Mouse (Mus musculus) monocyte, adult 2 months (primary cell): ENCODE data around the gene Card19.

ENCODE experiments used
- DNase-seq, 2 experiments: peaks; one replicate each; pipeline ENCODE4 v3.0.0; 2022; ENCODE audit warnings: low spot score in 2 of 2, low read depth in 1 of 2

The Card19 gene

DNA sequence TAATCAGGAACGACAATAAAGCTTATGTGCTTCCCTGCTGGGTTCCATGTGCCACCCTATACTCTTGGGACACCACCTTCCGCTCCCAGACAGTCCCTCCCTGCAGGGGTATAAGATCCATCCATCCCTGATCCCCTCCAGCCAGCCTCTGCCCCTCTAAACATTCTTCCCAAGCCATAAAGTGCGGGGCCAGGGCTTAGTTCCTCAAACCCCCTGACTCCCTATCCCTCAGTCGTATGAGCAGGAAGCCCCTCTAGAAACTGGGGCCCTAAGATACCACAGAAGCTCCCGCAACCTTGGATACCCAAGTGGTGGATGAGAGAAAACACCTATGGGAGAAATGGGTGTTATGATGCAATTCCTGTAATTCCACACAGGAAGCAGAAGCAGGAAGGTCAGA, 19.6 kb downstream of the Card19 start:
- DNase-seq, result no peak

DNA sequence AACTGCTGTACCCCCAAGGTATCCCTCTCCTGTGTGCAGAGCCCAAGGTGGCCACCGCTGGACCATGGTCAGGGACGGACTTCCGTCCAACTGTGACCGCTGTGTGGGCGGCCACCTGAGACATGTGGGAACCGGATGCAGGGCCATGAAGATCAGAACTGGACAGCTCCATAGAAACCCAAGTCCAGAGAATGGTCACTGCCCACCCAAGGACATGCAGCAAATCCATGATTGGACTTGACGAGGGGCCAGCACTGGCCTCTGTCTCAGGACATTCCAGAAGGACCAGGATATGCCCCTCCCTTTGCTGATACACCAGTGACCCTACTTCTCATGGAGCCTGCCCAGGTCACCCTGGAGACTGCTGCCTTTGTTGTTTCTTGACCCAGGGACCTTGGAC, 20.2 kb downstream of the Card19 start:
- no peak for DNase-seq

DNA sequence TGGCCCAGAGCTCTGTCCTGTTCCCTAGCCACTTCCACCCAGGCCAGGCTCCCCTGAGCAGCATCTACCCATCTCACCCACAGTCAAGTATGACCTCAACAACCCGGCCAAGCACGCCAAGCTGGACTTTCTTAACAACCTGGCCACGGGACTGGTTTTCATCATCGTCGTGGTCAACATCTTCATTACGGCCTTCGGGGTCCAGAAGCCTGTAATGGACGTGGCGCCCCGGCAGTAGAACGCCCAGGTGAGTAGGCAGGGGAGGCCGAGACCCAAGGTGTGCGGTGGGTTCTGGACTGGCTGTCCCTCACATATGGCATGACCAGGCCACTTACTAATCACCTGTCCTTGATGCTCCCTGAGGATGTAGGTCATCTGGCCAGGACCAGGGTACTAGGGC, 21.0 kb downstream of the Card19 start:
- DNase-seq, result no peak

DNA sequence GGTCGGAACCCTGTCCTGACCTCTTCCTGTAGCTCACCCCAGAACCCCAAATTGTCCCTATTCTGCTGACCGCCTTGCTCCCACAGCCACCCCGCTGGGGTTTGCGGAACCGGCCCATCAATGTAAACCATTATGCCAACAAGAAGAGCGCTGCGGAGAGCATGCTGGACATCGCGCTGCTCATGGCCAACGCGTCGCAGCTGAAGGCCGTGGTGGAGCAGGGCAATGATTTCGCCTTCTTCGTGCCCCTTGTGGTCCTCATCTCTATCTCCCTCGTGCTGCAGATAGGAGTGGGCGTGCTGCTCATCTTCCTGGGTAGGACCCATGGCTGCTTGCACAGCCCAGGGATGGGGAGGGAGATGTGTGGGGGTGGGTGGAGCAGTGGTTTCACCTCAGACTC, 22.2 kb downstream of the Card19 start:
- no peak for DNase-seq

DNA sequence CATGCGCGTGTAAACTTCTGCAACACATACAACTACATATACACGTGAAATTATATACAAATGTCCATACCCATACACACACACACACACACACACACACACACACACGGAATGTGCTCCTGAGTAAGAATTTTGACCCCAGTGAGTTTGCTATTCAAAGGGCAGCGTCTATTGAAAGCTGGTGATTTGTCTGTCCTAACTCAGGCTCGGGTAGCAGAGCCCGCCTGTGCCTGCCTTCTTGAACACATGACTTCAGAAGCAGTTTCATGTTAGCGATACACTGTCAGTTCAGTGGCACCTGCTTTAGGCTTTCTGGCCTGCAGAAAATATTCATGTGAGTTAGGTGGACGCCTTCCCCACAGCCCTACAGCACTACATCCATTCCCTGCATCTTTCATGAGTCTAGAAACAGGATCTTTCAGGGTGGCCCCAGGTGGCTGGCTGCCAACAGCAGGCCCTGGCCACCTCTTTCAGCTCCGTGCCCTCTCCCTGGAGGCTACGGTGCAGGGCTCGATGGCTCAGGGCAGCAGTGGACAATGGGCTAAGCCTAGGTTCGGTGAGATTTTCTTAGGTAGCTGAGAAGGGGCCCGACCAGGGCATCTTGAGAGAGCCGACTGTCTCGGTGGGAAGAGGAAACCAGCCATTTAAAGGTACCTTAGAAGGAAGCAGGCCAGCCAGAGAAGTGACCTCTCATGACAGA, 23.5 kb downstream of the Card19 start:
- DNase-seq, result no peak

DNA sequence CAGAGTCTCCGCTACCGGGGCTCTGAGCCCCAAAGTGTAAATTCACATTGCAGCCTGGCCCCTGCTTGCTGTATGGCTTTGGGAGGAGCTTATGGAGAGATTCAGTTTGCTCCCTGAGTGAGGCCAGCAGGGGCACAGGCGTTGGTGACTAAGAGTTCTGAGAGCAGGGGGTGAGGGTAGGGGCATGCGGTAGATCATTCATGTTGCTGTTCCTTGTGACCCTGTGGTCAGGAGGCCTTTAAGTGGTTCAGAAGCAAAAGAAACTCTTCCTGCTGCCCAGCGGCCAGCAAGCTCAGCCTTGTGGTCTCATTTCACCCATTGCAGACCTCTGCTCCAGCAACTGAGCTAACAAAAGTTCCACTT, 24.2 kb downstream of the Card19 start:
- no peak for DNase-seq

DNA sequence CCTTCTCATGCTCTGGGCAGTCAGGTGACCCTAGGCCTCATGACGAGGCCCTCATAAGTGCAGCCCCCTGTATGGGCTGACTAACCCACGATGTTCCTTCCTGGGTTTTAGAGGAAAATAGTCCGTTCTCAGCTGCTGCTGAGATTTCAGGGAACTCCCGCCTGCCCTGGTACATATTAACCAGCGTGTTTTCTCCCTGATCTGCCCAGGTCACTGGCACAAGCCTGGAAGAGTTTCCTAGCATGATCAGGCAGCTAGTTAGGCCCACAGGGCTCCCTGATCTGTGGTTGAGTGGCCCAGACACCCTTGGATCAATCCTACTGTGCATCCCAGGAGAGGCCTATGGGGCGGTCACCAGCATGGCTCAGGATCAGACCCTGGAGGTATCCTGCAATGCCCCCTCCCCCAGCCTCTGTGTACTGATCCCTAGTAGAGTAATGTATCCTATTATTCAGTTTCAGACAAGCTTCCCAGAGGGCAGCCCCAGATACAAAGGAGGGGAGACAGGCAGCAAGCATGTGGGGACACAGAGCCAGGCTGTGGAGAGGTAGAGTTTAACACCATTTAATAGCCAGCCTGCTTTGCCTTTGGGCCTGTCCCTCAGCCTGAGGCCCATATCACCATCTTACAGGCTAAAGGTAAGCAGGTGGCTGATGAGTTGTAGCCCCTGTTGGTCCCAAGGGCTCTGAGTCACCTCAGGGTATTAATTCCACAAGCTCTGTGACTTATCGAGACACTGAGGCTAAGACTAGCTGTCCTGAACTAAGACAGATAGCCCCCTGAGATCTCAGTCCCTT, 24.8 kb downstream of the Card19 start:
- no peak for DNase-seq

DNA sequence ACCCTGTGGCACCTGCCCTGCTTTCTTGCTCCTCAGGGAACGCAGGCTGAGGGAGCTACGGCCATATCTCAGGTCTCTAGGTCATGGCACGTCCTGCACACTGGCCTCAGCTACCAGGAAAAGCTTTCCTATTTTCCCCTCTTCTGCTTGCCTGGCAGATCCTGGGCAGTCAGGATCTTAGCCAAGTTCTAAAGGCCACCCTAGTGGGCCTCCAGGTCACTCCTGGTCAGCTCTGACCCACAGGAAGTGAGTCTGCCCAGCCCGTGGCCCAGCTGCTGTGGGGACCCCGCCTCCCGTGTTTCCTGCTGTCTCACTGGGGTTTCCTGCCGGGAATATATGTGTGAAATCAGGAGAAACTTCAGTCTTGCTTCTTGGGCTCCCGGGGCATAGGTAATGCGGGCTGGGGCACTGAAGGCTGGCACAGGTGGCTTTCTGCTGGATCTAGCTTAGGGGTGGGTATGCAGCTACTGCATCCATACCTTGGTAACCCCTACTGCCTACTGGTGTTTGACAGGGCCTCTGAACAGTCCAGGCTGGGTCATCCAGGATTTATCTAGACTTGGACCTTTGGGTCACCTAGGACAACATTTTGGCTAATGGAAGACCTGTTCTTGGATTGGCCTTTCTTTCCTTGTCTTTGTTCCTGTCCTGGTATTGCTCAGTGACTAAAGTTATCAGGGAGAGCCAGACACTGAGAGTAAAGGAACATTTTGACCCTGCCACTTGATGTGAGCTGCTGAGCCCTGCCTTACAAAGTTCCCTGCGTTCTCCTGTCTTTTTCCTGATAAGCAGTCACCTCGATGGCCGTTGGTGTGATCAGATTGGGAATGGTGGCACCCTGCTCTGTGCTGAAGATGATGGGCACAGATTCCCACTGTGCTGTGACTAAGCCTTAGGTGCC, 25.6 kb downstream of the Card19 start:
- no peak for DNase-seq

DNA sequence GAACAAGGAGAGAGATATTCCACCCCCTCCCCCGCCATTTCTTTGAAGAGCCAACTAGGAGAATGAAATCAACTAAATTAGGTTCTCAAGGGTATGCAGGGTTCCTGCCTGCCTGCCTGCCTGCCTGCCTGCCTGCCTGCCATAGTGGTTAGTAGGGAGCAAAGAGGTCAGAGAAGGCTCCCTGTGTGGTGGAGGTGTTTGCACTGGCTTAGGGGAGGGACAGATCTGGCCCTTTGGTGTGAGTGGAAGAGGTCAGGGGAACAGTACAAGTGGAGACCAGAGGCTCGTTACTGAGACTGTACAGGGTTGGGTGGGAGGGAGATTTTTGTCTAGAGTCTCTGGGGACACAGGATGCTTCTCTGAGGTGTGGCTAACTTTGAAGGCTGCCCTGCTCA, 26.9 kb downstream of the Card19 start:
- no peak for DNase-seq

DNA sequence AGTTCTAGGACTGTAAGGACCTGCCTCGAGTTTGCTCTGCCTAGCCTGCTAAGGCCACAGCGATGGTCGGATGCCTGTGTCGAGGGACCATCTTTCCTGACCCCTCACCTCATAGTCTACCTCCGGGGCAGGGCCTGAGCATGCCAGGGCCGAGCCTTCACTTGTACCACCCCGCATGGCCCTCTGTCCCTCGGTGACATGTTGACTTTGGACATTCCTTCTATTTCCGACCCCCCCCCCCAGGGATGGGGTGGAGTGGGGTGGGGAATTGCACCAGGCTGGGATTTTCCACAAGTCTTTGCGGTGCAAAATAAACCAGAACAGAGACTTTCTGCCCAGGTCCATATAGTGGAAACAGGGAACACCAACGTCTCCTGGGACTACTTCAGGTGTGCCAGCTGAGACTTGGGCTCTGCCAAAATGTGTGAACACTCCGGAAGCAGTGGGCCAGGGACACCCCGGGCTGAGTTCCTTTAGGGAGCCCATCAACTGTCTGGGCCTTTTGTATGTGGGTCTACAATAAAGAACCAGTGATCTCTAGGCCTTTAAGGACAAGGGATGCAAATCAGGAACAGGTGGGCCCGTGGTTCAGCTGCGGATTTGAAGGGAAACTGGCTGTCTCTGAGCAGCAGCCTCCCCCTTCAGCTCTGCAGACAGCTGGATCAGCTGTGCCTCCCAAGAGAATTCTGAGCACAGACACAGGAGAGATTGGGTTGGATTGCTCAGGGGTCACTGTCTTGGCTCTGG, 27.4 kb downstream of the Card19 start:
- no peak for DNase-seq

DNA sequence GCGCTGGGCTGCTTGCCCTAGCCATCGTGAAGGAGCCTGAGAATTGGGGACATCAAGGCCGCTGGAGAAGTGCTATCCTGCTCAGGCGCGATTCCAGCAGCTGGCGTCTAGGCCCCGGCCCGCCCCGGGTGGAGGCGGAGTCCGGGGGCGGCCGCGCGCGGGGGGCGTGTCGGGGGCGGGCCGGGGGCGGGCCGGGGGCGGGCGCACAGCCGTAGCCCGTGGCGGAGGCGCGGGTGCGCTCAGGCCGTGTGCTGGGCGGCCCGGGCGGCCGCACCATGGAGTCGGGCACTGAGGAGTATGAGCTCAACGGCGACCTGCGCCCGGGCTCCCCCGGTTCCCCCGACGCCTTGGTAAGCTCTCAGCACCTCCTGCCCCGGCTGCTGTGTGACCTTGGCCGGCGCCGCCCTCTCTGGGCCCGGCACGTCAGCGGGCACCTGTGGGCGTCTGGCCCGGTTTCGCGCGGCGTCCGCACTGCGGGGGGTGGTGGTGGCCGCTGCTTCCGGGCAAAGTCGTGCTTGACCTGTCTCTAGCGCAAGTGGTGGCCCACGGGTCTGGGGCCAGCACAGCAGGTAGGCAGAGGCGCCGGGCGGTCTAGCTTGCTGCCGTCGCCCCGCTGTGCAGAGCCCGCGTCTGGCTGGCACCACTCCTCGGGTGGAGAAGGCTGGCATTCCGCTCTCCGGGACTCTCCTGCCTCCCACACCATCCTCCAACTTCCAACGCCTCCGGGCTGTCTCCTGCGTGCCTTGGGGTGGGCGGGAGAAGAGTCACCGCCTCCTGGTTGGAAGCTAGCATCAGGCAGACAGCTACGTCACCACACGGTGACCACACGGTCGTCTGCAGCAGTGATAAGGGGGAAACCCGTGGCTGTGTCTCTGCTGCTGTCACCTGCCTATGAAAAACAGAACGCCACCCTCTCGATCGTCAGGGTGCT, 28.3 kb downstream of the Card19 start, which contains the start of gene Ninj1:
Ninj1 (plus strand) TSS at position 198 of the 931 bp plus-strand sequence.
- DNase-seq, result peak; percentile 71 to 86

DNA sequence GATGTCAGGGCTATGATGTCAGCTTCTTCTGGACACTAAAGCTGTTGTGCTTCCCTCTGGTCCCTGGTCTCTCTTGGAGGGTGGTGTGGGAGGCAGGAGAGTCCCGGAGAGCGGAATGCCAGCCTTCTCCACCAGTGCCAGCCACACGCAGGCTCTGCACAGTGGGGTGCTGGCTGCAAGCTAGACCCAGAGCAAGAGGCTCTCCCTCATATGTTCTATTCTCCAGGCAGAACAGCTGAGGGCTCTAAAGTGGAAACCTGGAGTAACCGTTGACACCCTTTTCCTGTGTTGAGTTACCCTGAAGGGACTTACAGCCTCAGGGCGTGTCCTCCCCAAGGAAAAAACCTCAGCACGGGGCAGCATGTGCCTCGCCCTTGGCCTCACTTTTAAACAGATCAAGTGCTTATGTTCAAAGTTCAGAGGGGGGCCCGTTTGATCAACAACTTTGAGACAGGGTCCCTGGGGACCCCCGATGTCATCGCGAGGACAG, 29.0 kb downstream of the Card19 start:
- DNase-seq, result no peak

DNA sequence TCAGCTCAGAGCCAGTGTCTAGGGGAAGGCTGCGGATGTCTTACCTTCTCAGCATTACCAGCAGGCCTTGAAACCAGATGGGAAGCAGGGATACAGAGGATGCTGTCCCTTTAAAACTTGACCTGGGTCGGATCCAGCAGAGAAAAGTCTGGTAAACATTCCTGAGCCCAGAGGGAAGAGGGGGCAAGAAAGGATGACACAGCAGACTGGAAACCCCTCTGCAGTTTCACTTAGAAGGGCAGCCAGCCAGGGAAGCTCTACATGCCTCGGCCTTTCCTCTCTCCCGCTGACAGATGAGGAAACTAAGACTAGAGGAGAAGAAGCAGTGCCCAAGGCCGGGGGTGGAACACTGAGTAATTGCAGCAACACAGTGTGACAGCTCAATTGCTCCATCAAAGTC, 32.2 kb downstream of the Card19 start:
- no peak for DNase-seq

DNA sequence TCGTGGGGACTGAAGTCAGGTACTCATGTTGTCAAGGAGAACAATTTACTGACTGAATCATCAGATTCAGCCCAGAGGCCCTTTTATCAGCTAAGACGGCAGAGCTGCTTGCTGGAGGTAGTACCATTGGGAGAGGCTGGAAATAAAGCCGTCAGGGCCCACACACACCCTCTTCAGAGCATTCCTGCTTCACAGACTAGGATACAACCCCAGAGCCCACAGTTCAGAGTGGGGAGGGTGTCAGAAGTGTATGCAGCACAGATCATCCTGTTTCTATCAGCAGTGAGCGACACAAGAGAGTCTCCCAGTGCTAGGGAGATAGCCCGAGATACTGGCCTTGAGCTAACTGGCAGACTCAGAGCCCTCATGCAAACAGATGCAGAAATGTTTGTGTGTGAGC, 32.7 kb downstream of the Card19 start:
- DNase-seq, result no peak

DNA sequence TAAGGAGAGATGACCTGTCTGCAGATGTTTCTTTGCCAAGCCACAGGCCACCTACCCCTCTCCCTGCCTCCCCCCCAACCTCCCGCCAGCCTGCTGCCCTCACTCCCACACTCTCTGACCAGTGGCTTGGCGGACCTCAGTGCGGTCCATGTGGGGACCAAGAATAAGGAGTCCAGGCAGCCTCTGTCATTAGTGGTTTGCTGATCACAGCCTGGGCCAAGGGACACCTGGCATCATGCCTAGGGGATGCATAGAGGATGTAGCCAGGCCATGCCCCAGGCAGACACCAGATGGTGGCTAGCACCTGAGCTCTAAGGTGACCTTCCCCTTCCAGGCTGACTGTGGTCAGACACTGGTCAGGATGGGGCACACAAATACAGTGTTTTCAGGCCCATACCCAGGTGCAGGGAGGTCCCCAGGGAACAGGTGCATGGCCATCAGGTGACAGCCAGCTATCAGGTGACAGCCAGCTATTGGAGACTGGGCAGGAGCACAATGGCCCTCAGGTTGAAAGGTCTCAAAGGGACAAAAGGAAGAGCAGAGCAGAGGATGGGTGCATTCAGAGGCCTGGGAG, 34.3 kb downstream of the Card19 start:
- DNase-seq, result no peak

DNA sequence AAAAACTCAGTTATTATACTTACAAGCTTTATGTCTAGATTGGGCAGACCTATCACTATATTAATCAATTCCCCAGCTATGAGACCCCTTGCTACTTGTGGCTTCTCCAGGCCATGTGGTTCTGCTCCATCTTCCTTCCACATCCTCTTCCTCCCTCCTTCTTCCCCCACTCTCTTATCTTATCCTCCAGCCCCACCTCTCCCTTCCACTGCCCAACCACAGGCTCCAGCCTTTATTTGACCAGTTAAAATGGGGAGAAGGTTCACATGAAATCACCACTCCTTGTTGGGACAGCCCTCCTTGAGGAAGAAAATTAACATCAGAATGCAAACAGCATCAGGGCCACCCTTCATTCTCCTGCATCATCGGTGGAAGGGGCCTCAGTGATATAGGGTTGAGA, 35.1 kb downstream of the Card19 start:
- no peak for DNase-seq

DNA sequence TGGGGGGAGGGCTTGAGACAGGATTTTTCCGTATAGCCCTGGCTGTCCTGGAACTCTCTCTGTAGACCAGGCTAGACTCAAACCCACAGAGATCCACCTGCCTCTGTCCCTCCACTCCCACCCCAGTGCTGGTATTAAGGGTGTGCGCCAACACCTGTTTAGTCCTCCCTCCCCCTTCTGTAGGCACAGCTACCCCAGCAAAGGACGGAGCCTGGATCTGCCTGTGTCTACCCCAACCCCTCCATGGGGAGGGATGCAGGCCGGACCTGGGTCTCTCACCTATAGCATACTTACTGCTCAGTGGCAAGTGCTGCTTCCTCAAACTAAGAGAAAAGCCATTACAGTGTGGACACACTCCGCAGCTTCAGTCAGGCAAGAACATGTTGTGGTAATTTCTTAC, 35.6 kb downstream of the Card19 start:
- no peak for DNase-seq

DNA sequence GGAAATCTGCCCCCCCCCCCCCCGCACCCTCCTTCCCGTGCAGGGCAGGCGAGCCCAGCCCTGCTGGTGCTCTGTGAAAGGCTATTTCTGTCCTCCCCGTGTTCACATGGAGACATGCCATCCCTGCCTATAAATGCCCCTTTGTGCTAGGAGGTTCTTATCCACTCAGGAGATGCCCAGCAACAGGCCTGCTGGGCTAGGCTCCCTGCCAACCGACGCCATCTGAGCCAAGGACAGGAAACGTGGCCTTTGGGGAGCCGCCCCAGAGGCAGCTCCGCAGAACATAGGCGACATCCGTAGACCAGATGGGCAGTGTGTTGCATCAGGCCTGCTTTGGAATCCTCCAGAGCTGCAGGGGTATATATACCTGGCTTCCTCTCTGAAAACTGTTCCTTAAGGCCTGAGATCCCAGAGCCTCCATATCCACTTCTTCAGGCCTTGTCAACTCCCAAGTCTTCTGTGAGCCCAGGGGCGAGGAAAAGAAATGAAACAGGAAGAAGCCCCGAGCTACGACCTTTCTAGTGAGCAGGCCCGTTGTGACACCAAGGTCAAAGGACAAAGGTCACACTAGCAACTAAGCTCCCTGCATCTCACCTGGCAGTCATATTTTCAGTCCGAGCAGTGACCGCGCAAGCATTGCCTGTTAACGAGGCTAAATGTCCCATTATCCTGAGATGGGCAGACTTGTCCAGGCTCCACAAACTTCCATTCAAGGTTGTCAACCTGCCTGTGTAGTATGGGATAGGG, 36.8 kb downstream of the Card19 start:
- DNase-seq, result no peak

DNA sequence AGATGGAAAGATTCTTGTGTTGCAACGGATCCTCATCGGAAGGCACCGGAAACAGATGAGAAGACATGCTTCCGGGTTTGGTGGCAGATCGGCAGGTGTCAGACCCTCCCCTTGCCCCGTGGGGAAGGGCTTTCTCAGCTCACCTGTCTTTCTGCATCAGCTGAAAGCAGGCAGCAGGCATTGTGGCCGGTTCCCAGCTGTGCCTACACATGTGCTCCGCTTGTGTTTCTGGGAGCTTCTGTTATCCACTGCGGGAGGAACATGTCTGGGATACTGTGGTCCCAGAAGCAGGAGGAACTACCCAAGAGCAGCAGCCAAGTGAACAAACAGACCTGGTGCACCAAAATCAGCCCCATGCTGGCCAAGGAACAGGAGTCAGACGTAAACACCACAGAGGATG, 40.3 kb downstream of the Card19 start:
- DNase-seq, result no peak
